Mouse (Mus musculus): ENCODE measurements around the gene Map3k15.

Map3k15 gene

DNA sequence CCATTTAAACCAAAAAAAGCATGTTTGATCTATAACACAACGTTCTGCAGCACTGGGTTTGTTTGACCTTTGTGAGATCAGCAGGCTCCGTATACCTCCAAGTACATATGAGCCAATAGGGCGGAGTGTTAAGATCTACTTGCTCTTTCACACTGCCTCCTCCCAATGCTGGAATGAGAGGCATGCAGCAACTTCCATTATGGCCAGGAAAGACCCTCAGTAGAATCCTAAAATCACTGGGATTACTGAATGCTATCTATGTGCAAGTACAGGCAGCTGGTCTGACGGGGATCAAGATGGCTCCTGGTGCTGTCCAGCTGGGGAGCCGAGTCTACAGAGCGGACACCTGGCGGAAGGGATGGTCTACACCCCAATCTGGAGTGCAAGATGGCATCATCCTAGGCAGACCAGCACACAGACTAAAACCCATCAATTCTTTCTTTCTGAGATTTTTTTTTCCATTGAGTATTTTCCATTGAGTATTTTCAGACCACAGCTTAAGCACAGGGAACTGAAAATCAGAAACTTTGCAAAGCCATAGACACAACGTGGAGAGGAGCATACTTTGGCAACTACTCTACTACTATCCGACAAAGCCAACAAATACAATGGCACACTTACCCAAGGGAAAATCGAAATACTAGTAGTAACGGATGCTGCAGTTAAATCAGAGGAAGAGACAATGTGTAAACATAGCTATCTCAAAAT is 146.1 kb downstream of the Map3k15 start:
- DNase-seq (ENCODE audit: extremely low spot score, low spot score): no peak

DNA sequence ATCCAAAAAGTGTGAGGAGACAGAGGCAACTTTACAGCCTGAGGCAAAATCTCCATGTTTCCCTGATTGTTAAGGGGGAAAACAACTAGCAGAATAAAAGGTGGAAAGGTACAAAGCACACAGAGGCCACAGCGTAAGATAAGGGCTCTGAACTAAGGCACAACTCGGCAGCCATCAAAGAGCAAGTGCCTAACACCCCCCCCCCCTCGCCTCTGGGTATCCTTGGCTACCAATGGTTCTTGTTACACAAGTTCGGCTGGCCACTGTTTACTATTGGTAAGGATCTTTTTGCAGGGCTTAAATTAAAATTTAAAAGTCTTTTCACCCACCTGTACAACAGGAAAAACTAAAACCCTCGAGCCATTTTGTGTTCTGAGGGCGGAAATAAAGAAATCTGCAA is 147.5 kb downstream of the Map3k15 start:
- no peak for DNase-seq (ENCODE audit: extremely low spot score, low spot score)

DNA sequence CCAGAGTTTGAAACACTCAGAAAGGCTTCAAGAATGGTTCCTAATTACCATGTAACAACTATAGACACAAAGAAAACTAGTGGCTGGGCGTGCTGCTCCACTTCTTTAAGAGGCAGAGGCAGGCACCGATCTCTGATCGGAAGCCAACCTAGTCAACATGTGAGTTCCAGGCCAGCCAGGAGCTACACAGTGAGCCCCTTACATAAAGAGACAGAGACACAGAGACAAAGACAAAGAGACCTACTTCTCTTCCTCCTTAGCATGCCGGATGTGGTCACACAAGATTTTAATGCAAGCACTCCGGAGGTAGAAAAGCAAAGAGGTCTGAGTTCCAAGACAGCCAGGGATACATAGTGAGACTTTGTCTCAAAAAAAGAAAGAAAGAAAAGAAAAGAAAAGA is 147.9 kb downstream of the Map3k15 start:
- no peak for DNase-seq (ENCODE audit: extremely low spot score, low spot score)

DNA sequence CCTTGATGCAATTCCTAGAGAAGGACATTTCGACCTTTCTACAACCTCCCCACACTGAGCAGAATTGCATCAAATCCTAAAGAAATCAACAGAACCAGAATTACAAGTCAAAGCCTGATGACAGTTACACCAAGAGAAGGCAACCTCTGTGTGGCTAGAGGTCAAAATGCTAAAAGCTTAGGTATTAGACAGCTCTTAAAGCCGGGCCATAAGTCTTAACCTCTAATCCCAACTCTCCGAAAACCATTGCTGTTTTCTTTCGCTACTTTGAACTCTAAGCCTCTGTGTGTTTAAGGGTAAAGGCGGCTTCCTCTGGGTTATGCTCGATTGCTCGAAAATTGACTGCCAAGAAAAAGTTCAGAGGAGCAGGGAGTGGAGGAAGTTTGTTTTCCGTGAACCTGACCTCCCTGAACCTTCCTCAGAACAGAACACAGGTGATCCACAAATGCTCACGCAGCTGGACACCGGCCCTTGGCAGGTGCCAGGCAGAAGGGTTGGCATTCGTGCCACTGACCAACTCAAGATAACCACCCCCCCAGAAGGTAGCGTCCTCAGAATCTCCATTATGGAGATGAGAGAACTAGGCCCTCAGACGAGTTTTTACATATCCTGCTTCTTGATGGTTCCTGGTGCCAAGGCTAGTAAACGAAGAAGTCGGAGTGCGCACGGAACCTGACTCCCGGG is 149.1 kb downstream of the Map3k15 start:
- no peak for DNase-seq (ENCODE audit: extremely low spot score, low spot score)

DNA sequence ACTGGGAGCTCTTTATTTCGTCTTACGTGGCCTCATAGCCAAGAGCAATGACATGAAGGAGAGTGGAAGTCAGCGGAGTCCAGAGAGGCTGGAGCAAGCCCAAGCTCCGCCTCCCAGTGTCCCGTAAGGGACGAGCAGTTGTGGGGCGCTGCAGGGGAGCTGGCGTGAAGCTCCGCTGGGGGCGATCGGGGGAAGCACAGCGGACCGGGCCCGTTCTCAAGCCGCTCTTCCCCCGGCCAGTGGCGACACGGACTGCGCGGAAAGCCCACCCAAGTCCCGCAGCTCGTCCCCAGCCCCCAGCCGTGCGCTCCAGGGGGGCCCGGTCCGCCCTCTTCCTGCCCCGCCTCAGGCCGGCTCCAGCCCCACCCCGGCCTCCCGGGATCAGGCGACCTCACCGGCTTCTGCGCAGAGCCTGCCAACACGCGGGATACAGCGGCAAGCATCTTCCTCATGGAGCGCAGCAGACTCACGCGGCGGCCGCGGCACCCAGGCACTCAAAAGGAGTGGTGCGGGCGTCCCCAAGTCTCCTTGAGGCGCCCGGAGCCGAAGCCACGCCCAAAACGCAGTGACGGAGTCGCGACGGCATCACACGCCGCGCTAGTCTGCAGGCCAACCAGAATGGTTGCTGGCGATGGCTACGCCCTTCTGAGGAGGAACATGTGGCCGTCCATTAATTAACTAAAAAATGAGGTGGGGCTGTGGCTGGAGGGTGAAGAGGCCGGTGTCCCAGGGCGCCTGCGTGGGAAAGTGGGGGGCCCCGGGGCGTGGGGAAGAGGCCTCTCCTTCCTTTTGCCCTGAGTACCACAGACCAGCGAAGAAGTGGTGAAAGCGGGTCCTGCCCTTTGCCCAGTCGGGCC is 149.9 kb downstream of the Map3k15 start, which contains the start of gene Pdha1:
Gene Pdha1 (minus strand): TSS at position 553 of the 857 bp plus-strand sequence.
- DNase-seq (ENCODE audit: extremely low spot score, low spot score): peak; percentile 78

DNA sequence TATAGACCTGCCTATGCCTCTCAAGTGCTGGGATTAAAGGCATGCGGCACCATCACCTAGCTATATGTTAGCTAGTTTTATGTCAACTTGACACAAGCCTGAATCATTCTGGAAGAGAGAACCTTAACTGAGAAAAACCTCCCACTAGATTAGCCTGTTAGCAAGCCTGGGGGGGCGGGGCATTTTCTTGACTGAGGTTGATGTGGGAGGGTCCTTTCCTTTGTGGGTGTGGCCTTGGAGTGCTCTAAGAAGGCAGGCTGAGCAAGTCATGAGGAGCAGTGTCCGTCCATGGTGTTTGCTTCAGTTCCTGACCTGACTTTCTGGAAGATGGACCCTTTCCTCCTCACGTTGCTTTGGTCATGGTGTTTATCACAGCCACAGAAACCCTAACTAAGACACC is 158.6 kb downstream of the Map3k15 start:
- no peak for DNase-seq (ENCODE audit: extremely low spot score, low spot score)

DNA sequence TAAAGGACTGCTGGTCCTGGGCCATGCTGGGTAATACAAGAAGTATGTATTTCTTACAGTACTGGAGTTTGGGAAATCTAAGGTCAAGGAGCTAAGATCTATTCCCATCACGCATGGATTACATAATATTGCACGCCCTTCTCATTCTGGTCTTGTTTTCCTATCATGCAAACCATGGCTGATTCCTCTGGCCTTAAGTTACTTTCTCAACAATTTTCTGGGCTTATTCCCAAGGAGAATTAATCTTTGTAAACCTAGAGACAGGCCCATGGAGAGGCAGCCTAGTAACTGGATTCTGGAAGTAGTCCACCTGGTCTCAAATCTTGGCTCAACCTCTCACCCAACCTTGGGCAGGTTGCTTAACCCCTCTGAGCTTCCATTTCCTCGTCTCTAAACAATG is 159.2 kb downstream of the Map3k15 start:
- DNase-seq (ENCODE audit: extremely low spot score, low spot score): no peak

DNA sequence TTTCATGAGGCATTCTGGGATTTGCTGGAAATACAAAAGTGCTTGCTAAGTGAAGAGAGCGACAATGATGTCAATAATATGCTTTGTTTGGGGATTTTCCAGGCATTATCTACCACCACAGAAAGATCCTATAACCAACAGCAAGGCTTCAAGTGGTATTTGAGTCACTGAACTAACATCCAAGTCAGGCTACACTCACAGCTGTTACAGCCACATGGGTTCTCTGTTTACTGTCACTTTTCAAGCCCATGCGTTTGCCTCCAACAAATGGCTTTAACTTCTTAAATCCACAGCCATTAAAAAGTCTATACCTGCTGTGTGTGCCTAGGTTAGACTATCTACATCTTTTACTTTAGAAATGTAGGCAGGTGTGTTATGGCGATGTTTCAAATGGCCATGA is 160.6 kb downstream of the Map3k15 start:
- no peak for DNase-seq (ENCODE audit: extremely low spot score, low spot score)

DNA sequence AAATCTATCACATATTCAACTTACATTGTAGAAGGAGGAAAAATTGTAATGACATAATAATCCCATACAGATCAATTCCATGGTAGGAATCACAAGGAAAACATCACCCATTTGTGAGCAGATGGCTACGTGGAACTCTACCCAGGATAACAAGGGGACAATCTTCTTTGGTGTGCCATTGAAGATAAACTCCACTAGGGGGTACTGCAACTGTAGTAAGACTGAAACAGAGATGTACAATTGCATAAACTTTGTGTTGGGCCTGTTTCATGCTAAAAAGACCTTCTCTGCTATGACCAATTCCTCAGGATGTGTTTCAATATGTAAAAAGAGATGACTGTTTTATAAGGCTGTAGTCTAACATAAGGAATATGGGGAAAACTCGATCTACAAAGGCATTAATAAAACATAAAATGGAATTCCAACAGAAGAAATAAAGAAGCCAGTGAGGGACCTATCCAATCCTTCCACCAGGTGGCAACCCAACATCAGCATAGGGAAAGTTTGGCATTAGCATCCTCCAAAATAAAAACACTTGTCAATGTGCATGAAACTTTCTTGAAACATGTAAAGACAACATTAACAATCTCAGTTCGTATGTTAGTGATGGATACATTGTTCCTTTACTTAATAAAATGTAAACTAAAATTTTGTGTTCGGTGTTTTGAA is 165.0 kb downstream of the Map3k15 start:
- no peak for DNase-seq (ENCODE audit: extremely low spot score, low spot score)

DNA sequence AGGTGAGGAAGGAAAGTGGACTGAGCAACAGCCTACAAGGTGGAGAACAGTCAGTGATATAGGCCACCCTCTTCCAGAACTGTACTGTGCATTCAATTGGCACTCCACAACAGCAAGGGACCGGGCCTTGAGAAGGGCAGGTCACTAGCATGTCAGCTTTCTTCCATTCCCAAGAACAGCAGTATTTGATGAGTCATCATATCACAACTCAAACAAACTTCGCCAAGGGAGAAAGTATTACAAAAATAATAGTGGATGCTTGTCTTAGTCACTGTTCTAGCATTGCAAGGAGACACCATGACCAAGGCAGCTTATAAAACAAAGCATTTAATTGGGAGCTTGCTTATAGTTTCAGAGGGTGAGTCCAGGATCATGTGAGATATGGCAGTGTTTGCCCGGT is 176.0 kb downstream of the Map3k15 start:
- DNase-seq (ENCODE audit: extremely low spot score, low spot score): no peak

DNA sequence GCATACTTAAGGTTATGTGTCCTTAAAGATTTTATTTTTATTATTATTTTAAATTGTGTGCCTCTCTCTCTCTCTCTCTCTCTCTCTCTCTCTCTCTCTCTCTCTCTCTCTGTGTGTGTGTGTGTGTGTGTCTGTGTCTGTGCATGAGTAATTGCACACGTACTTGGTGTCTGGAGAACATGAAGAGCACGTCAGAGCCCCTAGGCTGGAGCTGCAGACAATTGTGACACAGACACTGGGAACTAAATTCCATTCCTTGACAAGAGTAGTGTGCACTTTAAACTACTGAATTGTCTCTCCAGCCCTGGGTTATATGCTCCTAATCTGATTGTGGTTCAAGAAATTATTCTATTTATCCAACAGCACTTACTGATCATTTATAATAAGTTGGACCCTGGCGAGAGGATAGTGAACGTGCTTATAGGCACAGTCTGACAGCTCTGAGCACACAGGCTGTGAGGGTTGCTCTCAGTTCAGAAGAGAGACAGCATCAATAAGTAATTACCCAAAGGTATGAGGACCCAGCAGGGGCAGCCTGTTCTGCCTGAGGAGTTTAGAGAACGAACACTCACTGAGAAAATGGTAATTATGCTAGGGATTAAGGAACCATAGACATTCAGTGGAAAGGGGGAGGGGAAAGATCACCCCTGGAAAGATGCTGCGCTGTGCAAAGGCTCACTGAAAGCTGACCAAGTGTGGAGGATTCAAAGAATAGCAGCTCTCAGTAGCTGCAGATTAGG is 178.2 kb downstream of the Map3k15 start:
- no peak for DNase-seq (ENCODE audit: extremely low spot score, low spot score)

DNA sequence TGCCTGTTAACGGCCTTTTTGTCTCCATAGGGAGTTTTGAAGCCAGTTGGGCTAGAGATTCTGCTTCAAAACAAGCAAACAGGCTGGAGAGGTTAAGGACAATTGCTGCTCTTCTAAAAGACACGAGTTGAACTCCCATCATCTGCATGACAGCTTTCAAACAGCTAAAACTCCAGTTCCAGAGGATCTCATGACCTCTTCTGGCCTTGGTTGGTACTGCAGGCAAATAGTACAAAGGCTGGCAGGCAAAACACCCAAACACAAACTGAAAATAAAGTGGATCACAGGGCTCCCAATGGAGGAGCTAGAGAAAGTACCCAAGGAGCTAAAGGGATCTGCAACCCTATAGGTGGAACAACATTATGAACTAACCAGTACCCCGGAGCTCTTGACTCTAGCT is 181.9 kb downstream of the Map3k15 start:
- peak; percentile 56 for DNase-seq (ENCODE audit: extremely low spot score, low spot score)

Measured in neural tube, embryonic 10.5 days (tissue).